Mouse (Mus musculus) gastrocnemius, adult 8-10 months (tissue): Measurements from ENCODE around the gene Snai1. TPM values are rescaled to one million over a fixed set of nuclear protein-coding genes. Genes with fewer than 3 reads are reported as not detected.

Experiments
- DNase-seq, 2 experiments: peaks; one replicate each; pipeline ENCODE4 v3.0.0; 2022; ENCODE audit warnings: low spot score in 2 of 2
- total RNA-seq, 4 experiments: library from RNA; stranded (reverse); gene quantifications; 2 replicates each; pipeline ENCODE4 v1.2.4; 2022

Gene Snai1
- total RNA-seq, 4 experiments from 2014 or later, result 0.24 to 0.94 (median 0.65) TPM

DNA sequence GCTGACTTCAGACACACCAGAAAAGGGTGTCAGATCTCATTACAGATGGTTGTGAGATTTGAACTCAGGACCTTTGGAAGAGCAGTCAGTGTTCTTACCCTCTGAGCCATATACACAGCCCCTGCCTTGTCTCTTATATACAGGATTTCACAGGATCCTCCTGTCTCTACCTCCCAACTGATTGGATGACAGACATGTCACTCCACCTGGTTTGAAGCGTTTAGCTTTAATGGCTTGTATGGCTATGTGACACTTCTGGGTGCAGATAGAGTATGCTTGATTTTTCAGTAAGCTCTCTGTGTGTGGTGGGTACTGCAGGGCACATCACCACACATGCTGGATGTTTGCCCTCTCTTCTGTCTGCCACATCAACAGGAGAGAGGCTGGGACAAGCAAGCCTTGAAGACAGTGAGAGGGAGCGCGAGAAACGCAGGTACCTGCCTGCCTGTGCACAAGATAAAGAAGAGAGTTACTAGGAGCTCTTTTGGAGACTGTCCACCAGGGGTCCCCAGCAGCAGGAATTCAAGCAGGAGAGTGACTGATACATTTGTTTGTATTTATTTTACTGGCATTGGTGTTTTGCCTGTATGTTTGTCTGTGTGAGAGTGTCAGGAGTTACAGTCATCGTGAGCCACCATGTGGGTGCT, 18.3 kb upstream of the Snai1 start:
- DNase-seq, result no peak

DNA sequence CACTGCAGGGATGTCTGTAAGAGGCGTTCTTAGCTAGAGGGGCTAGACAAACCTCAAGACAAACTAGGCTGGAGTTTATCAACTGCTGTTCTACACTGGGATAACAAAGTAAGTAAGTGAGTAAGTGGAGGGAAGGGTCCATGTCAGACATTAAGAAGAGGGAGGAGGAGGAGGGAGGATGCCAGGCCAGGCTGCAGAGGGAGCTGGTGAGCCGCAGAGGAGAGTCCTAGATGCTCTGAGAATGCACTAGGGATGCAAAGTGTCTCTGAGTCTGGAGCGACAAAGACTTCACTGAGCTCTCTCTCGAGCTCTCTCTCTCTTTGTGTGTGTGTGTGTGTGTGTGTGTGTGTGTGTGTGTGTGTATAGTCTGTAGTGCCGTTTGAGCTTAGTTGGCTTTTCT, 9.7 kb upstream of the Snai1 start:
- DNase-seq, result no peak

- DNase-seq, result no peak
Observed at GRCm38 (mm10) chr2:167529935-167530513, 8.0 kb upstream of the Snai1 start.

DNA sequence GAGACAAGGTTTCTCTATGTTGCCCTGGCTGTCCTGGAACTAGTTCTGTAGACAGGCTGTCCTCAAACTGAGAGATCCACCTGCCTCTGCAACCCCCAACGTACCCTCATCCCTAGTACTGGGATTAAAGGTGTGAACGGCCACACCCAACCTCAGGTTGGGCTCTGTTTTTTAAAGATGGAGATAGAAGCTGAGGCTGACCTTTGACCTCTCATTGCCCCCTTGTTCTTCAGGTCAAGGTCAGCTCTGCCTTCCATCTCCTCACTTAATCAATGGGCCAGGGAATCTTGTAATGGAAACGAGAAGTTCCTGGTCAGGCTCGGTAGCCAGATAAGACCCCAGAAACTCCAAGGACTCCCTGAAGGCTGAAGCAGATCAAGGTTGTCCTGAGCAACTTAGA, 7.5 kb upstream of the Snai1 start:
- no peak for DNase-seq

GRCm38 (mm10) chr2:167532131-167532530, 5.9 kb upstream of the Snai1 start:
- DNase-seq, result no peak

- DNase-seq, result no peak
Observed at GRCm38 (mm10) chr2:167533880-167534279, 4.1 kb upstream of the Snai1 start.

- DNase-seq, result no peak
Observed at GRCm38 (mm10) chr2:167536320-167536945, 1.6 kb upstream of the Snai1 start.

DNA sequence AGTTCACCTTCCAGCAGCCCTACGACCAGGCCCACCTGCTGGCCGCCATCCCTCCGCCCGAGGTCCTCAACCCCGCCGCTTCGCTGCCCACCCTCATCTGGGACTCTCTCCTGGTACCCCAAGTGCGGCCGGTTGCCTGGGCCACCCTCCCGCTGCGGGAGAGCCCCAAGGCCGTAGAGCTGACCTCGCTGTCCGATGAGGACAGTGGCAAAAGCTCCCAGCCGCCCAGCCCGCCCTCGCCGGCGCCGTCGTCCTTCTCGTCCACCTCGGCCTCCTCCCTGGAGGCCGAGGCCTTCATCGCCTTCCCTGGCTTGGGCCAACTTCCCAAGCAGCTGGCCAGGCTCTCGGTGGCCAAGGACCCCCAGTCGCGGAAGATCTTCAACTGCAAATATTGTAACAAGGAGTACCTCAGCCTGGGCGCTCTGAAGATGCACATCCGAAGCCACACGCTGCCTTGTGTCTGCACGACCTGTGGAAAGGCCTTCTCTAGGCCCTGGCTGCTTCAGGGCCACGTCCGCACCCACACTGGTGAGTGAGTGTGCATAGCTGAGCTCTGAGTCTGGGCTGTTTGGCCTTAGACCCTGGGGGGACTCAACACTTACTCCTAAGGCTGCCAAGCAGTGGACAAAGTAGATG, 794 bp downstream of the Snai1 start:
- no peak for DNase-seq

GRCm38 (mm10) chr2:167539536-167540476, 1.8 kb downstream of the Snai1 start:
- DNase-seq, result no peak

- DNase-seq, result no peak
Observed at GRCm38 (mm10) chr2:167540477-167541110, 2.6 kb downstream of the Snai1 start.

DNA sequence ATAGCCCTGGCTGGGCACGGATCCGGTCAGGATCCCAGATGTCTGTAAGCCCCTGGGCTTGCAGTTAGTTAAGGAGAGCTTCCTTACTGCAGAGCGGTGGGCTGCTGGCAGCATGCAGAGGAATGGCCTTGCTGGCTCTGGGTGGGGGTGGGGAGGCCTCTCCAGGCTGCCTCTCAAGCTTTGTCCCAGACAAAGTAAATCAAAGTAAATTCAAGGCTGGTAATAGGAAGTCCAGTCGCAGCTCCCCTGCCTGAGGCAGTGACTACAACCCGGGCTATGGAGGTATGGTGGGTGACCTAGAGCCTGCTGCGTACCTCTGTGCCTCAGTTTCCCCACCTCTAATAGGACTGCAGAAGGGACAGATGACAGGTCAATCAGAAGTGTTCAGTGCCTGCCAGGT, 3.3 kb downstream of the Snai1 start:
- DNase-seq, result no peak

- DNase-seq, result no peak
Observed at GRCm38 (mm10) chr2:167541761-167542160, 3.8 kb downstream of the Snai1 start.

DNA sequence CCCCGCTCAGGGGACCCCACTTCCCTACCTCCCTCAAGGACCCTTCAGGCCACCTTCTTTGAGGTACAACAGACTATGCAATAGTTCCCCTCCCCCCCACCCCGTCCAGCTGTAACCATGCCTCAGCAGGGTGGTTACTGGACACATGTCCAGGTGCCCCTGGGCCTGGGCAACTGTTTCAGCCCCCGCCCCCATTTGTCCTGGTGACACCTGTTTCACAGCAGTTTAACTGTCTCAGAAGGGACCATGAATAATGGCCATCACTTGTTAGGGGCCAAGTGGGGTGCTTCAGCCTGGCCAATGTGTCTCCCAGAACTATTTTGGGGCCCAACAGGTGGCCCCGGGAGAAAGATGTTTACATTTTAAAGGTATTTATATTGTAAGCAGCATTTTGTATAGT, 4.4 kb downstream of the Snai1 start:
- no peak for DNase-seq

GRCm38 (mm10) chr2:167543121-167544003, 5.4 kb downstream of the Snai1 start:
- peak in 1 of 2 experiments; percentile 47 for DNase-seq

- no peak for DNase-seq
Observed at GRCm38 (mm10) chr2:167544004-167544356, 6.0 kb downstream of the Snai1 start.

- no peak for DNase-seq
Observed at GRCm38 (mm10) chr2:167544456-167544855, 6.5 kb downstream of the Snai1 start.

GRCm38 (mm10) chr2:167546447-167547195, 8.6 kb downstream of the Snai1 start:
- no peak for DNase-seq

GRCm38 (mm10) chr2:167547444-167547843, 9.4 kb downstream of the Snai1 start:
- no peak for DNase-seq

DNA sequence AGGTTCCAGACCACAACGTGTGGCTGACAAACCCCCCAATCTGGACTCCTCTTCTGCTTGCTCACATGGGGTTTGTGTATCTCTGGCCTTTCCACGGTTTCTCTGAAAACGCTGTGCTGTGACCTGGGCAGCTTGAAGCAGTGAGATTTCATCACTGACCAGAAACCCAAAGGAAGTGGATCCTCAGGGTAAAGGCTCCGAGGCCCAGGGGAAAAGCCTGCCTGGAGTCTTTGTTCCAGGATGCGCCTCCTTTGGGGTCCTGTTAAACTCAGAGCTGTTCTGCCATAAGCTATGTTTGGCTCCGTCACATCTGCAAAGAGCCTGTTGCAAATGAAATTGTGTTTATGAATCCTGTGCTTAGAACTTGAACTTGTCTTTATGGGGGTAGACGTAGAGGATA, 11.0 kb downstream of the Snai1 start:
- no peak for DNase-seq
